ENCODE assay signal across 10 mouse cellular contexts in the genomic region with DNA sequence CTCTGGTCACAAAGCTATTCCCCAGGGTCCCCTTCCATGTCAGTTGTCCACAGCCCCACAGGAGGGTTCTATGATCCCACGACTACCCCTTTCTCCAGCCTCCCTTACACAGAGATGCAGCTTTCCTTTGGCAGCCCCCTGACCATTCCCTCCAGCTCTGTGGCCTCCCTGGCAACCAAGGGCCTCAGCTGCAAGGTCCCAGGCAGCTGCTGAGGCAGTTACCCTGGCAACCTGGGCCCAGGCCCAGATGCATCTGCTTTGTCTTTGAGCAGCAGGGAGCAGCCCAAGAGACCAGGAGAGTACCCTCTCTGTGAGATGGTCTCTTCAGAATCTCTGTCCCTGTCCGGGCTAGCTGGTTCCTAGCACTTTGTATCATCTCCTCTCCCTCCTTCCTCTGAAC.
DNase-seq lines count a peak whose midpoint lies in the region; ATAC-seq and TF ChIP-seq lines count a peak whose summit lies in the region.
"Had no signal": no experiment of that assay in that cellular context is flagged by ENCODE, and none has a peak within 500 bp of the region (broad histone marks: within the 10 kb centered on the region; RNA-seq: fewer than 3 reads in every experiment).

No protein-coding gene starts in this region.

- no peaks in the 10 kb centered on the region for H3K36me3 ChIP-seq in forebrain, postnatal 0 days (ENCODE audit: insufficient read depth)
- no peaks in the 10 kb centered on the region for H3K36me3 ChIP-seq in kidney, embryonic 16.5 days (ENCODE audit: insufficient read depth, low read length)

- WGBS in forebrain, postnatal 0 days: 8% methylated on average over 2 of the region's 2 CpGs
- WGBS in kidney, embryonic 16.5 days: 68% methylated on average over 2 of the region's 2 CpGs

- no peaks in the 10 kb centered on the region for H3K9me3 ChIP-seq in forebrain, postnatal 0 days (ENCODE audit: low read length)
- no peaks in the 10 kb centered on the region for H3K9me3 ChIP-seq in kidney, embryonic 16.5 days (ENCODE audit: low read length)

- TF ChIP-seq CTCF in forebrain, postnatal 0 days (IDR thresholded peaks at IDR 0.05; ENCODE audit: low read depth): no peak

- peak; percentile 97 for ATAC-seq in forebrain, postnatal 0 days
- ATAC-seq in kidney, embryonic 16.5 days (ENCODE audit: low FRiP score, low TSS enrichment): no peak

- peak overlapping the region; percentile 47 for H3K27ac ChIP-seq in forebrain, postnatal 0 days (ENCODE audit: low read depth, low read length)
- H3K27ac ChIP-seq in kidney, embryonic 16.5 days (ENCODE audit: low read length): no peak overlapping the region
- H3K27ac ChIP-seq: macrophage had no signal

- peak; percentile 51 for DNase-seq in gastrocnemius, postnatal 10 days
- no peak for DNase-seq in gastrocnemius, adult 8-10 months (ENCODE audit: low spot score in 2 of 2)
- DNase-seq in forebrain, postnatal 0 days: peak; percentile 82
- peak; percentile 73 to 79 for DNase-seq in left cerebral cortex, postnatal 14 days (ENCODE audit: low spot score in 2 of 2)
- DNase-seq in right cerebral cortex, adult 2 months (ENCODE audit: low spot score in 2 of 2): peak; percentile 42 to 70
- no peak for DNase-seq in spleen, postnatal 36 days (ENCODE audit: low spot score in 2 of 2)
- DNase-seq in kidney, adult 11 months: no peak
- DNase-seq: kidney, postnatal 25 days had no signal

- intact Hi-C loops in left cerebral cortex, postnatal 14 days (cut with DNase I): loop anchor here (5.0 kb wide), 1 partner anchor 103 kb away; no protein-coding TSS in a partner anchor

- no peaks in the 10 kb centered on the region for H3K27me3 ChIP-seq in forebrain, postnatal 0 days (ENCODE audit: insufficient read depth, low read length)
- H3K27me3 ChIP-seq in kidney, embryonic 16.5 days (ENCODE audit: insufficient read depth, low read length): no peaks in the 10 kb centered on the region

- H3K4me3 ChIP-seq in forebrain, postnatal 0 days (ENCODE audit: low read depth, low read length): no peak overlapping the region
- H3K4me3 ChIP-seq in kidney, embryonic 16.5 days (ENCODE audit: low read length): no peak overlapping the region

- peaks cover 22% of the 10 kb centered on the region for H3K4me1 ChIP-seq in forebrain, postnatal 0 days (ENCODE audit: insufficient read depth)
- H3K4me1 ChIP-seq in kidney, embryonic 16.5 days (ENCODE audit: insufficient read depth, low read length): peaks cover 14% of the 10 kb centered on the region

- no peak overlapping the region for H3K4me2 ChIP-seq in forebrain, postnatal 0 days (ENCODE audit: low read depth)
- H3K4me2 ChIP-seq in kidney, embryonic 16.5 days (replicated peaks; ENCODE audit: low read depth, low read length): no peak overlapping the region

- no peak overlapping the region for H3K9ac ChIP-seq in forebrain, postnatal 0 days
- no peak overlapping the region for H3K9ac ChIP-seq in kidney, embryonic 16.5 days (replicated peaks; ENCODE audit: low read length)

Comparison
In these comparisons a context has a peak if more than half of its experiments do, and no peak if none do; other contexts are left out.
1. DNase-seq: peak in gastrocnemius, postnatal 10 days (single experiment), forebrain, postnatal 0 days (single experiment), left cerebral cortex, postnatal 14 days (2 of 2) and right cerebral cortex, adult 2 months (2 of 2); none in gastrocnemius, adult 8-10 months (0 of 2), spleen, postnatal 36 days (0 of 2) and kidney, adult 11 months (single experiment).